Mouse (Mus musculus): ENCODE measurements around the gene Pla2g4f. TPM values are rescaled to one million over a fixed set of nuclear protein-coding genes. Genes with fewer than 3 reads are reported as not detected.

Gene Pla2g4f
- polyA plus RNA-seq, 1 experiment from 2014 or later: not detected

- Histone ChIP-seq H3K4me3 (ENCODE audit: low read depth, low read length) (no peak overlapping the region), H3K36me3 (ENCODE audit: control insufficient read depth, insufficient read depth, low read length) (no peaks in the 10 kb centered on the region), H3K27ac (ENCODE audit: low read depth, low read length) (no peak overlapping the region), H3K4me2 (no peak overlapping the region), H3K27me3 (ENCODE audit: control insufficient read depth, insufficient read depth, low read length) (peaks cover 18% of the 10 kb centered on the region), H3K9ac (ENCODE audit: low read depth, low read length) (no peak overlapping the region), H3K4me1 (ENCODE audit: control insufficient read depth, insufficient read depth, low read length) (no peaks in the 10 kb centered on the region; the same call in 1 of the 2 replicates), H3K9me3 (replicated peaks; ENCODE audit: control insufficient read depth, low read length) (no peaks in the 10 kb centered on the region)
- ATAC-seq (replicated peaks; ENCODE audit: insufficient number of reproducible peaks, low FRiP score, low TSS enrichment): no peak
- WGBS (ENCODE audit: insufficient replicate concordance): 65% methylated on average over 6 of the region's 6 CpGs
Observed at GRCm38 (mm10) chr2:120265523-120265922, 48.4 kb downstream of the Pla2g4f start.

- no peak overlapping the region for H3K9ac ChIP-seq (ENCODE audit: low read depth, low read length)
- no peaks in the 10 kb centered on the region for H3K36me3 ChIP-seq (ENCODE audit: control insufficient read depth, insufficient read depth, low read length)
- H3K4me2 ChIP-seq: no peak overlapping the region
- 50% methylated on average over 10 of the region's 10 CpGs for WGBS (ENCODE audit: insufficient replicate concordance)
- ATAC-seq (replicated peaks; ENCODE audit: insufficient number of reproducible peaks, low FRiP score, low TSS enrichment): no peak
- no peak overlapping the region for H3K4me3 ChIP-seq (ENCODE audit: low read depth, low read length)
- no peak overlapping the region for H3K27ac ChIP-seq (ENCODE audit: low read depth, low read length)
- H3K9me3 ChIP-seq (replicated peaks; ENCODE audit: control insufficient read depth, low read length): no peaks in the 10 kb centered on the region
- H3K27me3 ChIP-seq (ENCODE audit: control insufficient read depth, insufficient read depth, low read length): peaks cover 17% of the 10 kb centered on the region
- no peaks in the 10 kb centered on the region; the same call in 1 of the 2 replicates for H3K4me1 ChIP-seq (ENCODE audit: control insufficient read depth, insufficient read depth, low read length)
Observed at GRCm38 (mm10) chr2:120264858-120265257, 49.1 kb downstream of the Pla2g4f start.

GRCm38 (mm10) chr2:120262876-120263275 is 51.1 kb downstream of the Pla2g4f start:
- Histone ChIP-seq H3K27ac (ENCODE audit: low read depth, low read length) (no peak overlapping the region), H3K4me2 (no peak overlapping the region), H3K9me3 (replicated peaks; ENCODE audit: control insufficient read depth, low read length) (no peaks in the 10 kb centered on the region), H3K9ac (ENCODE audit: low read depth, low read length) (no peak overlapping the region), H3K27me3 (ENCODE audit: control insufficient read depth, insufficient read depth, low read length) (peaks cover 3% of the 10 kb centered on the region; the same call in 1 of the 2 replicates), H3K4me1 (ENCODE audit: control insufficient read depth, insufficient read depth, low read length) (no peaks in the 10 kb centered on the region), H3K4me3 (ENCODE audit: low read depth, low read length) (no peak overlapping the region), H3K36me3 (ENCODE audit: control insufficient read depth, insufficient read depth, low read length) (no peaks in the 10 kb centered on the region)
- no peak for ATAC-seq (replicated peaks; ENCODE audit: insufficient number of reproducible peaks, low FRiP score, low TSS enrichment)
- 13% methylated on average over 1 of the region's 1 CpGs for WGBS (ENCODE audit: insufficient replicate concordance)

GRCm38 (mm10) chr2:120261346-120261745 is 52.6 kb downstream of the Pla2g4f start:
- Histone ChIP-seq H3K9ac (ENCODE audit: low read depth, low read length) (no peak overlapping the region), H3K4me1 (ENCODE audit: control insufficient read depth, insufficient read depth, low read length) (no peaks in the 10 kb centered on the region), H3K4me3 (ENCODE audit: low read depth, low read length) (no peak overlapping the region), H3K9me3 (replicated peaks; ENCODE audit: control insufficient read depth, low read length) (no peaks in the 10 kb centered on the region), H3K27me3 (ENCODE audit: control insufficient read depth, insufficient read depth, low read length) (no peaks in the 10 kb centered on the region), H3K27ac (ENCODE audit: low read depth, low read length) (no peak overlapping the region), H3K4me2 (no peak overlapping the region), H3K36me3 (ENCODE audit: control insufficient read depth, insufficient read depth, low read length) (no peaks in the 10 kb centered on the region)
- no peak for ATAC-seq (replicated peaks; ENCODE audit: insufficient number of reproducible peaks, low FRiP score, low TSS enrichment)
- WGBS (ENCODE audit: insufficient replicate concordance): 65% methylated on average over 3 of the region's 3 CpGs

- H3K4me1 ChIP-seq (ENCODE audit: control insufficient read depth, insufficient read depth, low read length): no peaks in the 10 kb centered on the region
- H3K4me3 ChIP-seq (ENCODE audit: low read depth, low read length): no peak overlapping the region
- H3K9me3 ChIP-seq (replicated peaks; ENCODE audit: control insufficient read depth, low read length): no peaks in the 10 kb centered on the region
- no peak overlapping the region for H3K27ac ChIP-seq (ENCODE audit: low read depth, low read length)
- no peak overlapping the region for H3K4me2 ChIP-seq
- no peak overlapping the region for H3K9ac ChIP-seq (ENCODE audit: low read depth, low read length)
- H3K27me3 ChIP-seq (ENCODE audit: control insufficient read depth, insufficient read depth, low read length): 0 out of 2 replicates have a peak, but pooled peaks cover under 1% of the 10 kb centered on the region
- no peak for ATAC-seq (replicated peaks; ENCODE audit: insufficient number of reproducible peaks, low FRiP score, low TSS enrichment)
- no peaks in the 10 kb centered on the region for H3K36me3 ChIP-seq (ENCODE audit: control insufficient read depth, insufficient read depth, low read length)
Observed at GRCm38 (mm10) chr2:120256259-120256658, 57.7 kb downstream of the Pla2g4f start.

GRCm38 (mm10) chr2:120252644-120253043 is 61.3 kb downstream of the Pla2g4f start:
- Histone ChIP-seq H3K36me3 (ENCODE audit: control insufficient read depth, insufficient read depth, low read length) (no peaks in the 10 kb centered on the region), H3K4me1 (ENCODE audit: control insufficient read depth, insufficient read depth, low read length) (no peaks in the 10 kb centered on the region), H3K9me3 (replicated peaks; ENCODE audit: control insufficient read depth, low read length) (no peaks in the 10 kb centered on the region), H3K27me3 (ENCODE audit: control insufficient read depth, insufficient read depth, low read length) (0 out of 2 replicates have a peak, but pooled peaks cover 3% of the 10 kb centered on the region), H3K27ac (ENCODE audit: low read depth, low read length) (no peak overlapping the region), H3K9ac (ENCODE audit: low read depth, low read length) (no peak overlapping the region), H3K4me3 (ENCODE audit: low read depth, low read length) (no peak overlapping the region), H3K4me2 (no peak overlapping the region)
- 83% methylated on average over 6 of the region's 6 CpGs for WGBS (ENCODE audit: insufficient replicate concordance)
- no peak for ATAC-seq (replicated peaks; ENCODE audit: insufficient number of reproducible peaks, low FRiP score, low TSS enrichment)

Other genes starting within 250 kb of the Pla2g4f start
- 97.3 and 113 TPM in 2 replicates for gene Ehd4, start 159.6 kb downstream of the Pla2g4f start, polyA plus RNA-seq (2014; fragmentation: Nextera tagmentation; extraction: Ambion mirVana)
- 0.49 and 0.62 TPM in 2 replicates for gene Pla2g4e, start 68.8 kb downstream of the Pla2g4f start, polyA plus RNA-seq (2014; fragmentation: Nextera tagmentation; extraction: Ambion mirVana)
- gene Pla2g4d, start 25.0 kb downstream of the Pla2g4f start, polyA plus RNA-seq (2014; fragmentation: Nextera tagmentation; extraction: Ambion mirVana): not detected in 2 replicates
- gene Vps39, start 39.0 kb upstream of the Pla2g4f start, polyA plus RNA-seq (2014; fragmentation: Nextera tagmentation; extraction: Ambion mirVana): 19.1 and 21.6 TPM in 2 replicates
- gene Ganc, start 89.7 kb upstream of the Pla2g4f start, polyA plus RNA-seq (2014; fragmentation: Nextera tagmentation; extraction: Ambion mirVana): 7.0 and 9.0 TPM in 2 replicates
- gene Tmem87a, start 89.9 kb upstream of the Pla2g4f start, polyA plus RNA-seq (2014; fragmentation: Nextera tagmentation; extraction: Ambion mirVana): 4.5 and 9.6 TPM in 2 replicates
- 5.2 and 7.0 TPM in 2 replicates for gene Capn3, start 141.9 kb upstream of the Pla2g4f start, polyA plus RNA-seq (2014; fragmentation: Nextera tagmentation; extraction: Ambion mirVana)
- gene Zfp106, start 249.7 kb upstream of the Pla2g4f start, polyA plus RNA-seq (2014; fragmentation: Nextera tagmentation; extraction: Ambion mirVana): 50.7 and 56.6 TPM in 2 replicates

Measured in heart, embryonic 11.5 days (tissue).